In genomic region chr8:79161172-79161778, GRCm38 (mm10) we compare ENCODE assay signal across 12 mouse cellular contexts.
DNase-seq lines count a peak whose midpoint lies in the region; ATAC-seq and TF ChIP-seq lines count a peak whose summit lies in the region.
"Had no signal": no experiment of that assay in that cellular context is flagged by ENCODE, and none has a peak within 500 bp of the region (broad histone marks: within the 10 kb centered on the region; RNA-seq: fewer than 3 reads in every experiment).

No protein-coding gene starts in this region.

- TF ChIP-seq CTCF in lung, postnatal 0 days (IDR thresholded peaks at IDR 0.05): no peak

- no peaks in the 10 kb centered on the region for H3K9me3 ChIP-seq in lung, postnatal 0 days (ENCODE audit: low read length)
- H3K9me3 ChIP-seq: hindbrain, embryonic 15.5 days; midbrain, embryonic 15.5 days had no signal

- TF ChIP-seq EP300 in lung, postnatal 0 days (IDR thresholded peaks at IDR 0.05): no peak

- no peaks in the 10 kb centered on the region for H3K36me3 ChIP-seq in lung, postnatal 0 days (ENCODE audit: insufficient read depth, low read length)
- H3K36me3 ChIP-seq: hindbrain, embryonic 15.5 days had no signal

- H3K9ac ChIP-seq in lung, postnatal 0 days (replicated peaks; ENCODE audit: low read depth): no peak overlapping the region
- H3K9ac ChIP-seq: hindbrain, embryonic 15.5 days; midbrain, embryonic 15.5 days had no signal

- peak; percentile 29 for DNase-seq in lung, postnatal 25 days (ENCODE audit: low spot score)
- DNase-seq in lung, postnatal 0 days (ENCODE audit: low spot score): no peak
- DNase-seq in adrenal gland, adult 8-10 months: peak; percentile 20
- DNase-seq in spleen, postnatal 36 days (ENCODE audit: low spot score in 2 of 2): peak; percentile 78 to 80
- no peak for DNase-seq in left cerebral cortex, adult 9 months (ENCODE audit: low spot score in 2 of 2)
- DNase-seq in T-cell, adult 2 months (ENCODE audit: low spot score): no peak
- no peak for DNase-seq in urinary bladder, postnatal 36 days (ENCODE audit: low spot score in 2 of 2)
- DNase-seq: cerebellum, postnatal 36 days; lung, adult 2 months had no signal

- H3K4me2 ChIP-seq in lung, postnatal 0 days (replicated peaks; ENCODE audit: low read depth, low read length): no peak overlapping the region
- H3K4me2 ChIP-seq: hindbrain, embryonic 15.5 days; midbrain, embryonic 15.5 days had no signal

- H3K4me1 ChIP-seq in lung, postnatal 0 days (ENCODE audit: insufficient read depth, low read depth, low read length): peaks cover 16% of the 10 kb centered on the region; the same call in 1 of the 2 replicates

- H3K27ac ChIP-seq in lung, postnatal 0 days (ENCODE audit: low read length): no peak overlapping the region
- H3K27ac ChIP-seq: hindbrain, embryonic 15.5 days; midbrain, embryonic 15.5 days had no signal

- 82% methylated on average over 4 of the region's 4 CpGs for WGBS in lung, postnatal 0 days

- no peak for ATAC-seq in lung, postnatal 0 days
- peak; percentile 97 for ATAC-seq in inflammation-experienced regulatory T-cells, adult 6 months

- no peaks in the 10 kb centered on the region for H3K27me3 ChIP-seq in lung, postnatal 0 days (replicated peaks; ENCODE audit: insufficient read depth, low read length)
- H3K27me3 ChIP-seq: hindbrain, embryonic 15.5 days; midbrain, embryonic 15.5 days had no signal

- no peak overlapping the region for H3K4me3 ChIP-seq in lung, postnatal 0 days (ENCODE audit: low read depth, low read length)
- H3K4me3 ChIP-seq: hindbrain, embryonic 15.5 days; midbrain, embryonic 15.5 days had no signal

Comparison
In these comparisons a context has a peak if more than half of its experiments do, and no peak if none do; other contexts are left out.
1. DNase-seq: peak in lung, postnatal 25 days (single experiment), adrenal gland, adult 8-10 months (single experiment) and spleen, postnatal 36 days (2 of 2); none in lung, postnatal 0 days (single experiment), left cerebral cortex, adult 9 months (0 of 2), T-cell, adult 2 months (single experiment) and urinary bladder, postnatal 36 days (0 of 2).